Mouse (Mus musculus) adrenal gland, adult 10 weeks (tissue): ENCODE results near the gene Mup8. TPM values are rescaled to one million over a fixed set of nuclear protein-coding genes. Genes with fewer than 3 reads are reported as not detected.

ENCODE experiments used
- polyA plus RNA-seq: library from polyadenylated mRNA; stranded (reverse); fragments of 350-450 nt; fragmentation: Illumina TruSeq; extraction: RNeasy Lipid Tissue Mini Kit (QIAGEN cat#74804); gene quantifications from one replicate; pipeline ENCODE4 v1.2.3, GENCODE M21; 2014; ENCODE audit warnings: low read depth, low replicate concordance

Mup8 gene
- not detected for polyA plus RNA-seq

DNA sequence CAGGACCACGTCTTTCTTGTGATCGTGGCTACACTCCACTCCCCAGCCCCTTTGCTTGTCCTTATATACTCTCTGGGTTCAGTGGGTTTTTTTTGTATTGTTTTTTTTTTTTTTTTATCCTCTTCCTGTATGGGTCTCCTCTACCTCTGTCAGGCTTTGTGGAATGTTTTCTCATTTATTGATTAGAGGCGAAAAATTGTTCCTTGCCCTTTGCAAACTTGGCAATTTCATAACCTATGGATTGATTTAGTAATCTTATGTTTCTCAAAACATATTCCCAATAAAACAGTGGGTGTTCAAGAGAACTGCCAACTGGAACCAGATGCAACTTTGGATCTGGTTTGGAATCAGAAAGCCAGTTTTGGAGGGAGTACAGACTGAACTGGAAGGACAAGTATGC is at the start of gene Mup8:
Gene Mup8 (minus strand): TSS at position 101 of the 400 bp plus-strand sequence.

Other genes starting within 250 kb of the Mup8 start
- gene Mup7, start 152.1 kb downstream of the Mup8 start, polyA plus RNA-seq: not detected
- not detected for gene Mup2, start 68.3 kb downstream of the Mup8 start, polyA plus RNA-seq
- not detected for gene Mup9, start 199.4 kb upstream of the Mup8 start, polyA plus RNA-seq